Mouse (Mus musculus) lung, adult 2 months (tissue): ENCODE measurements around the gene Cntnap1.

ENCODE experiments used
- CTCF ChIP-seq: fragments of 200-500 bp; IDR thresholded peaks from 2 replicates; pipeline ENCODE4 v1.5.1; 2011; ENCODE audit warnings: mild to moderate bottlenecking, low read length, control low read depth; ENCODE audit not compliant: insufficient read depth
- POLR2A ChIP-seq: fragments of 200-500 bp; IDR thresholded peaks from 2 replicates; pipeline ENCODE4 v1.6.1; 2011; ENCODE audit warnings: low read depth, mild to moderate bottlenecking, control low read depth, low read length, borderline replicate concordance; ENCODE audit errors: extremely low read depth

DNA sequence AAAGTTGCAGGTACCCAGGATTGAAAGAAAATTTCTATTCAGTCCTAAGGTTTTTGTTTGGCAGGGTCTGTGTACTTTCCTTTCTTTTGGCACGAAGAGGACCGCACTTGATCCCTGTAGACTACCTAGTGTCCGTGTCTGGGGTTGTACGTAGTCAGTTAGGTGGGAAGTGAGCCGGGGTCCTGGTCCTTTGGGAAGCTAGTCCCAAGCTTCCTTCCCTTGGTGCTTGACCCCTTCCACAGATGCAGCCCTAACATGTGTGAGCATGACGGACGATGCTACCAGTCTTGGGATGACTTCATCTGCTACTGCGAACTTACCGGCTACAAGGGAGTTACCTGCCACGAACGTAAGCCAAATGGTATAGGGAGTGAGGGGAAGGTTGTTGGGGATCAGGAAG is 11.6 kb downstream of the Cntnap1 start:
- TF ChIP-seq POLR2A (no peak), CTCF (no peak)
